Mouse (Mus musculus) layer of hippocampus, adult 9-11 months (tissue): ENCODE data around the gene F2rl2.

Experiments
- DNase-seq: peaks from one replicate; pipeline ENCODE4 v3.0.0; 2022

The F2rl2 gene

DNA sequence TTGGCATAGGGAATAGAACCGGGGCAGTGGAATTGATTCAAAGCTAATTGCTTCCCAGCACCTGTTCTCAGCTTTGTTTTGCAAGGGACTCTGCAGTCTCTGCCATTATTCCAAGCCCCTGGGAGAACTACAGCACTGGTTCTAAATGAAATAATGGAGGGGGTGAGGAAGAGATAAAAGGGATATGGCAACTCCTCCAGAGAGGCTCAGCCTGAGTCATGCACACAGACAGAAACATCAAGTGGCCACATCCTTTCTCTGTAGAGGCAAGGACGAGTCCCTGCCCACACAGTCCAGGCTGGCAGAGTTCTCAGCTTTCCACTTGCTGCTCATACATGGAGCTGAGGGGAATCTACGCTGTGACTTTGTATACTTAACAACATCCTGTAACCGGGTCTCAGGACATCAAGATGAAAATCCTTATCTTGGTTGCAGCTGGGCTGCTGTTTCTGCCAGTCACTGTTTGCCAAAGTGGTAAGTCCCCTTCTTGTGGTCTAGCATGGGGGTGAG is at the start of gene F2rl2:
F2rl2 (plus strand) TSS at position 200 of the 510 bp plus-strand sequence.
- peak; percentile 50 for DNase-seq

GRCm38 (mm10) chr13:95647248-95647647 is 49.4 kb upstream of the F2rl2 start:
- DNase-seq = no peak

DNA sequence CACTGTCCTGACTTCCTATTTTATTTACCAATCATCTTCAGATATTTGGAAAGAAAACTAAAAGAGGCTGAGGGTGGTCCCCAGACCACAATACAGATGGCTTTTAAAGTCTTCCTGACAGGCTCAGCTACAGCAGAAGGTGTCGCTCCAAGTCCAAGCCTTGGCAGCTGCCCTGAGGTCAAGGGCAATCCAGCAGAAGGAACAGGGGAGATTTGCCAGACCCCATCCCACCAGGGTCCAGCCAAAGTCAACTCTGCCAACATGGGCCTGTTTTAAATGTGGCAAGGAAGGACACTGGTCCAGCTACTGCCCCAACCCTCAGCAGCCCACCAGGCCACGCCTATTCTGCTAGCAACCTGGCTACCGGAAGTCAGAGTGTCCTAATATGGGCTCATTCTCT is 46.7 kb upstream of the F2rl2 start:
- no peak for DNase-seq

DNA sequence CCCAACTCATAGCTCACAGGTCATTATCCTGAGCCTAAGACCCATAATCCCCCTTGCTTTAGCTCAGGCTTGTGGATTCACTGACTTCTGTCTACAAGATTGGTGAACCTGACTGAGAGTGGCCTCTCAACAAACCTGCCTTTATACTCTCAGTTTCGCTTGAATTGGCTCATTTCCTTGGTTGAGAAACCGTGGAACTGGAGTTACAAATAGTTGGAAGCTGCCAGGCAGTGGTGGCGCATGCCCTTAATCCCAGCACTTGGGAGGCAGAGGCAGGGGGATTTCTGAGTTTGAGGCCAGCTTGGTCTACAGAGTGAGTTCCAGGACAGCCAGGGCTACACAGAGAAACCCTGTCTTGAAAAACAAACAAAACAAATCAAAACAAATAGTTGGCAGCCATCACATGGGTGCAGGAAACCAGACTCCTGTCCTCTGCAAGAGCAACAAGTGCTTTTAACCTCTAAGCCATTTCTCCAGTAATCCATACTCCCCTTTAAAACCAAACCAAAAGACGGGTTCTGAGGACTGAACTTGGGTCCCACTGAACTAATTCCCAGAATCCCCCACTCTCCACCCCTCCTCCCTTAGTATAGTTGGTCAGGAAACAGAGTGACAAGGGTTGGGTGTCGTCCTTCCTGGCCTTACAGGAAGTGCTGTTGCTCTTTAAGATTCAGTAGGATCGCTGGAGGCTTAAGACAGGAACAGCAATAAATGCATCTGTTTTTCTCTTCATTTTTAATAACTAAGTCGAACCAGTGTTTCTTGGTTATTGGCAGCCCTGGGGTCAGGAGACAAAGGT is 44.6 kb upstream of the F2rl2 start:
- DNase-seq = no peak

DNA sequence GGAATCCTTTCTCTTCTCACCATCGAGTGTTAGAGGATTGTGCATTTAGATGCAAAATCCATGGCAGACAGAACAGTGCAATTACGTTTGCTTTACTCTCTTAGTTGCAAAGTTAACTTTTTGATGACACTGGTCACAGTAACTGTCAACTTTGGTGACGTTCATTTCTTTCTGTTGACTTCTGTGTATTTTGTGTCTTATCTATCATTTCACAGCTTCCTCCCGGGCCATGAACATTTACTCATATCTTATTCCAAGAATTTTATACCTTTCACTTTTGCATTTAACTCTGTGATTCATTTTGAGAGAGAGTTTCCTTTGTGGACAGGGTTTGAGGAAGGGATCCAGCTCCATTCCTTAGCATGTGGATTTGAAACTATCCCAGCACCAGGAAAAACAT is 43.0 kb upstream of the F2rl2 start:
- DNase-seq = no peak

- DNase-seq = peak; percentile 22
These were observed 41.4 kb upstream of the F2rl2 start for GRCm38 (mm10) chr13:95655284-95655683.

GRCm38 (mm10) chr13:95657171-95657570 is 39.5 kb upstream of the F2rl2 start:
- DNase-seq = no peak

- no peak for DNase-seq
These were observed 37.2 kb upstream of the F2rl2 start for GRCm38 (mm10) chr13:95659432-95659831.

DNA sequence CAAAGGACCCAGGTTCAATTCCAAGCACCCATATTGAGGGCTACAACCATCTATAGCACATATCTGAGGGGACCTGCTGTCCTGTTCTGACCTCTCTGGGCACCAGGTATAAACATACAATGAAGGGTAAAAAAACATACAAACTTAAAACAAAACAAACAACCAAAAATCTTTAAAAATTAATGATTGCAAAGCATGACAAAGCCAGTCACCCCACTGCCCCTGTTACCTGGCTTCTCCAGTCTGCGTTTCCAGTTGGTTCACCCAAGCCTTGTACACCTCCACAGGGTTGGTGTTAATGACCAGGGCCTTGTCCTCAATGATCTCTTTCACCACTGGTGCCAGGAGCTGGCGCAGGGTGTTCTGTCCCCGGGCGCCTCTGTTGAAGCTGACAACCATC is 32.8 kb upstream of the F2rl2 start:
- no peak for DNase-seq

- DNase-seq = peak; percentile 31
These were observed 30.9 kb upstream of the F2rl2 start for GRCm38 (mm10) chr13:95665644-95666356.

DNA sequence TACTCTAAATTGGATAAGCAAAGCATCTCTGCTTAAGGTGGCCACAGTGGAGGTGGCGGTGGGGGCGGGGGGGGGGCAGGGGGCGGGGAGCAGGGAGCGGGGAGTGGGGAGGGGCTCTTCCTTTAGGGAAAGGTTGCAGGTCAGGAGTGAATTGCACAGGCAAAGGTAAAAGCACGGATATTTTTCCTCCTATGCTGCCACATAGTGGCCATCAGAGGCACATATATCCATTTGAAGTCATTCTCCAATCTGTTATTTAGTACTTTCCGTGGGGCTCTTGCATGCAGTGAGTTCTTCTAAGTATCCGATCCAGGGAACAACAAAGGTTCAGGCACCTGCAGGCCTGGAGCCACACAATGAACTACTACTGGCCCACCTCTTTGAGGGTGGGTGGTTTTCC is 29.4 kb upstream of the F2rl2 start:
- no peak for DNase-seq

- DNase-seq = no peak
These were observed 26.1 kb upstream of the F2rl2 start for GRCm38 (mm10) chr13:95670534-95670933.

DNA sequence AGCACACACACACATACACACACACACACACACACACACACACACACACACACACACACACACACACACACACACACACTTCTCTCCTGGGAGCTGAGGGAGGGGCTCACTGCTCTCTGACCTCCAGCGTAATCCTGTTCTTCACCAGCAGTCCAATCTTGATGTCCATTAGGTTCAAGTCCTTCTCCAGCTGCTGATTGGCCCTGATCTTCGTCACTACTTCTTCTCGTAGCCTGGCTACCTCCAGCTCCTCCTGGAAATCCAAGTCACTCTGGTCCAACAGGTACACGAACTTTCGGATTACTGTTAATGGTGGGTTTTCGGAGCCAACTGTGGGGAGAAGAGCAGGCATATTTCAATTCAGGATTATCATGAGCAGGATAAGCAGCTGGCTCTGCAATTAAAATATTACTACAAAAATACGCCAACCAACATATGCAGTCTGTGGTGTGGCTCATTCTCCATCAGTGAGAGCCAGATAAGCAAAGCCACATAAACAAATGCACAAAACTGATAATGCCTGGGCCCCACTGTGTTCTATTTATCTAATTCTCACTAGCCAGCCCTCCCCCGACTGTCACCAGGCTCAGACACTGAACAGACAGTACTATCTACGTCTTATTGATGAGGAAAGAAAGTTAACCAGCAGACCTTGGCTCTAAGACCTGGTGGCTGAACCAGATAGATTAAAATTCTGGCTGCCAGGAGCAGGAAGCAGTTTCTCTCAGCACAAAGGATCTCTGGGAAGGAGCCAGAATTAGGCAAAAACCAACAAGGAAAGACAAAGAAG is 25.4 kb upstream of the F2rl2 start:
- DNase-seq = no peak

GRCm38 (mm10) chr13:95672372-95672771 is 24.3 kb upstream of the F2rl2 start:
- no peak for DNase-seq

DNA sequence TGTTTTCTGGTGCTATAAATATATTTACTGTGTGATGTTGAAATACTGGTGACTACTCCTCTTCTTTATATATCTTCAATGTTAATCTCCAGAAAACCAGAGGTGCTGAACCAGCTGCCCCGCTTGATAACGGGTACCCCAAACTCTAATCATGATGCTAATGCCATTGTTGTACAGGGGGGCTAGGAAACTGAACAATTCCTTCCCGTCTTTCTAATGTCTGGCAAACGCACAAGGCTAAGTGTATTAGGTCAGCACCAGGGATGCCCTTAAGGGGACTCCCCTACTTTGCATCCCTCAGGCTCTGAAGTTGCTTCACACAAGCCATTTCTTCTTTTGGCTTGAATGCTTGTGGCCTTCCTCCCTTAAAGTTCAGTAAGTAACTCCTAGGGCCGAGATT is 17.6 kb upstream of the F2rl2 start:
- DNase-seq = no peak

DNA sequence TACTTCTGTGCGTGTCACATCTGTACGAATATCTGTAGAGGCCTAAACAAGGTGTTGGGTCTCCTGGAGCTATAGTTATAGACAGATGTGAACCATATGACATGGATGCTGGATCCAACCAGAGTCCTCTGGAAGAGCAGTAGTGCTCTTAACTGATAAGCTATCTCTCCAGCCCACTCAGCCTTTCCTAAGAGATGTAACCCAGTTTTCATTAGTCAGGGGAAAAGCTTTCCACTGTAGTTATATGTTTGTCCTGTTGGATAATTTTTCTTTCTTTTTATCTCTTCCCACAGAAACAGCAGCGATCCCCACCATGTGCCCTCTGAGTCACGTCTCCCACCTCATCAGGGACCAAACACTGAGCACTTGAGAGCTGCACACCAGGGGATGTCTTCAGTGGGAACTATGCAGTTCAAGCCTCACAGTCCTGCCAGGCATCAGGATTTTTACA is 17.1 kb upstream of the F2rl2 start:
- DNase-seq = no peak

GRCm38 (mm10) chr13:95684656-95685244 is 11.9 kb upstream of the F2rl2 start:
- DNase-seq = no peak

DNA sequence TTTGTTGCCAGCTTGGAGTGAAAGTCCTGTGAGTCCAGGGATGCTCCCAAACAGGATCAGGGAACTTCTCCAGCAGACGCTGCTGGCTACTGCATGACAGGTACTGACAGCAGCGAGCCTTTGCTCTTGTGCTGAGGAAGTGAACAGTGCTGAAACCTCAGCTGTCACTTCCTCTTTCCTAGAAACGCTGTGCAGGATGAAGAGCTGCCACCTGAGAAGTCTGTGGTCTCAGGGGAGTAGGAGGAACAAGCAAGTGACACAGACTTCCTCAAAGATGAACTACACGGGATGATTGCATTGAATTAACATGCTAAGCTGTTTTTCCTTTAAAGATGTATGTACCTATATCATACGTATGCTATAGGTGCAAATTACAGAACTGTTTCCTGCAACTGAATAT is 10.9 kb upstream of the F2rl2 start:
- DNase-seq = no peak

DNA sequence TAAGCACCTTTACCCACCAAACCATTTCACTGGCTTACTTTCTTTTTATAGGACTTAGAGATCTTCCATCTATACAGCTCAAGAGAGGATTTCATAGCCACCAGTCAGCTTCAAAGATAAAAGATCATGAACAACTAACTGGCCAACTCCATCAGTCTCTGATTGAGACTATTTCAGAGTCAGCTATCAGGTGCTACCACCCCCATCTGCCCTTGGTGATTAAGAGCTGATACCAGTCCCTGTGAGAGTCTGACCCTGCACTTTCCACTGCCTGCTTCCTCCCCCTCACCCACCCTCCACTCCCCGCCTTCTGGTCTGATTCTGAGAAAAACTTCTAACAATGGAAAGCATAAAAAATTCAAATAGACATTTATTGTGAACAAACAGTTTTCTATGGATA is 8.1 kb upstream of the F2rl2 start:
- no peak for DNase-seq

GRCm38 (mm10) chr13:95692201-95692600 is 4.5 kb upstream of the F2rl2 start:
- DNase-seq = peak; percentile 48

DNA sequence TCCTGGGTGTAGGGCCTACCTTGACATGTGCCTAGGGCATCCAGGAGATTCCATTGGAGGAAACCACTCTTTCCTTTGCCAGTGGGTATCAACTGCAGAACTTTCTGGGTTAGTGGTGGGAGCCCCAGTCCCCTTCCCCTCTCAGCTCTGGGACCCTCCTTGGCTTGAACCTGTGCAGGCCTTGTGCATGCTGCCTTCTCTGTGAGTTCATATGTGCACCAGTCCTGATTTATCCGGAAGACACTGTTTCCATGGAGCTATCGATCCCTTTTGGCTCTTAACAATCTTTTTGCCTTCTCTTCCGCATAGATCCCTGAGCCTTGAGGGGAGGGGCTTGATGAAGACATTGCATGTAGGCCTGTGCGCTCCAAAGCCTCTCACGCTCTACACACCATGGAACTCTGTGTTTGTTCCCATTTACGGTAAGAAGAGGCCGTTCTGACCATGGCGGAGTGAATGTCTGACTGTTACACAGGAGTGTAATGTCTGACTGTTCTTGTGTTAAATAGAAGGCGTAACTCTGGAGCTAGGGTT is 466 bp upstream of the F2rl2 start:
- no peak for DNase-seq

- no peak for DNase-seq
These were observed 1.2 kb downstream of the F2rl2 start for GRCm38 (mm10) chr13:95697874-95698273.

DNA sequence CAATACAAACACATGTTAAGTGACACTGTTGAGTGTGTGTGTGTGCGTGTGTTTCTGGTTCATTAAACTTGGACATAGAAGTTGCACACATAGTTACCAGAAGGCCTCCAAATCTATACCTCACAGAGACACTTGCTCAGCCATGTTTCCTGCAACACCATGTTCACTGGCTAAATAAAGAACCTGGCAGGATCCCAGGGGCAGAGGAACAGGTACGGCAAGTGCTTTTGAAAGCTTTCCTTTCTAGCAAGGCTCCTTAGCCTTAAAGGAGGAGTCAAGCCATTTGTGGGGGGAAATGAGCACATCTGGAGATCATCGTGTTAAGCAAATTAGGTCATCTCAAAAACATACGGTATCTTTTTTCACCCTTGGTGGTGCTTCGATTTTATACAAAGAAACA is 6.7 kb downstream of the F2rl2 start:
- DNase-seq = no peak
